Mouse (Mus musculus): ENCODE measurements around the gene Gpat3. TPM values are rescaled to one million over a fixed set of nuclear protein-coding genes. Genes with fewer than 3 reads are reported as not detected.
A peak's percentile ranks its signal among the peaks of the same experiment; 100 is the strongest.

Gene Gpat3
- polyA plus RNA-seq, 1 experiment from 2014 or later = 1.6 TPM

- H3K4me2 ChIP-seq (ENCODE audit: low read length) = no peak overlapping the region
- no peak overlapping the region for H3K4me3 ChIP-seq (replicated peaks; ENCODE audit: low read depth, low read length)
- no peak for TF ChIP-seq CTCF (IDR thresholded peaks at IDR 0.05; ENCODE audit: low read depth)
- no peaks in the 10 kb centered on the region for H3K36me3 ChIP-seq (ENCODE audit: insufficient read depth, low read length)
- H3K4me1 ChIP-seq (replicated peaks; ENCODE audit: insufficient read depth, low read length) = no peaks in the 10 kb centered on the region
- ATAC-seq (replicated peaks; ENCODE audit: low FRiP score, low read depth) = no peak
- H3K9ac ChIP-seq (ENCODE audit: low read depth, low read length) = no peak overlapping the region
- no peaks in the 10 kb centered on the region for H3K27me3 ChIP-seq (ENCODE audit: insufficient read depth, low read length)
- no peak overlapping the region for H3K27ac ChIP-seq
- no peaks in the 10 kb centered on the region for H3K9me3 ChIP-seq (replicated peaks; ENCODE audit: low read length)
- 58% methylated on average over 9 of the region's 9 CpGs for WGBS
- no peak for DNase-seq (ENCODE audit: low spot score)
Measured at GRCm38 (mm10) chr5:100835862-100836538, 9.5 kb upstream of the Gpat3 start.

- H3K9me3 ChIP-seq (replicated peaks; ENCODE audit: low read length) = no peaks in the 10 kb centered on the region
- no peaks in the 10 kb centered on the region for H3K27me3 ChIP-seq (ENCODE audit: insufficient read depth, low read length)
- no peak overlapping the region for H3K27ac ChIP-seq
- DNase-seq (ENCODE audit: low spot score) (no peak), ATAC-seq (replicated peaks; ENCODE audit: low FRiP score, low read depth) (no peak)
- TF ChIP-seq CTCF (IDR thresholded peaks at IDR 0.05; ENCODE audit: low read depth) = no peak
- H3K4me3 ChIP-seq (replicated peaks; ENCODE audit: low read depth, low read length) = no peak overlapping the region
- no peak overlapping the region for H3K9ac ChIP-seq (ENCODE audit: low read depth, low read length)
- no peak overlapping the region for H3K4me2 ChIP-seq (ENCODE audit: low read length)
- 73% methylated on average over 7 of the region's 7 CpGs for WGBS
- no peaks in the 10 kb centered on the region for H3K36me3 ChIP-seq (ENCODE audit: insufficient read depth, low read length)
- no peaks in the 10 kb centered on the region for H3K4me1 ChIP-seq (replicated peaks; ENCODE audit: insufficient read depth, low read length)
Measured at GRCm38 (mm10) chr5:100837907-100838306, 7.6 kb upstream of the Gpat3 start.

- ATAC-seq (replicated peaks; ENCODE audit: low FRiP score, low read depth) (no peak), DNase-seq (ENCODE audit: low spot score) (peak; percentile 7)
- Histone ChIP-seq H3K27me3 (ENCODE audit: insufficient read depth, low read length) (no peaks in the 10 kb centered on the region; the same call in 1 of the 2 replicates), H3K36me3 (ENCODE audit: insufficient read depth, low read length) (no peaks in the 10 kb centered on the region), H3K4me3 (replicated peaks; ENCODE audit: low read depth, low read length) (no peak overlapping the region), H3K4me2 (ENCODE audit: low read length) (no peak overlapping the region), H3K27ac (no peak overlapping the region), H3K9ac (ENCODE audit: low read depth, low read length) (no peak overlapping the region), H3K9me3 (replicated peaks; ENCODE audit: low read length) (no peaks in the 10 kb centered on the region), H3K4me1 (replicated peaks; ENCODE audit: insufficient read depth, low read length) (peaks cover 5% of the 10 kb centered on the region; the same call in 1 of the 2 replicates)
- TF ChIP-seq CTCF (IDR thresholded peaks at IDR 0.05; ENCODE audit: low read depth) = no peak
- WGBS = 47% methylated on average over 3 of the region's 3 CpGs
Measured at GRCm38 (mm10) chr5:100844485-100844884, 1.0 kb upstream of the Gpat3 start.

- DNase-seq (ENCODE audit: low spot score) (peak; percentile 63), ATAC-seq (replicated peaks; ENCODE audit: low FRiP score, low read depth) (peak; percentile 81)
- Histone ChIP-seq H3K27me3 (ENCODE audit: insufficient read depth, low read length) (no peaks in the 10 kb centered on the region; the same call in 1 of the 2 replicates), H3K4me2 (ENCODE audit: low read length) (peak overlapping the region; percentile 99), H3K4me1 (replicated peaks; ENCODE audit: insufficient read depth, low read length) (peaks cover 5% of the 10 kb centered on the region; the same call in 1 of the 2 replicates), H3K4me3 (replicated peaks; ENCODE audit: low read depth, low read length) (peak overlapping the region; percentile 61), H3K9me3 (replicated peaks; ENCODE audit: low read length) (no peaks in the 10 kb centered on the region), H3K9ac (ENCODE audit: low read depth, low read length) (peak overlapping the region; percentile 64), H3K36me3 (ENCODE audit: insufficient read depth, low read length) (no peaks in the 10 kb centered on the region), H3K27ac (peak overlapping the region; percentile 39; the same call in 1 of the 2 replicates)
- TF ChIP-seq CTCF (IDR thresholded peaks at IDR 0.05; ENCODE audit: low read depth) = no peak
- WGBS = under 1% methylated on average over 52 of the region's 52 CpGs
Measured at GRCm38 (mm10) chr5:100845848-100846598, 510 bp downstream of the Gpat3 start.

- Histone ChIP-seq H3K4me2 (ENCODE audit: low read length) (peak overlapping the region; percentile 99), H3K4me1 (replicated peaks; ENCODE audit: insufficient read depth, low read length) (peaks cover 5% of the 10 kb centered on the region; the same call in 1 of the 2 replicates), H3K27ac (peak overlapping the region; percentile 39; the same call in 1 of the 2 replicates), H3K9me3 (replicated peaks; ENCODE audit: low read length) (no peaks in the 10 kb centered on the region), H3K36me3 (ENCODE audit: insufficient read depth, low read length) (no peaks in the 10 kb centered on the region), H3K27me3 (ENCODE audit: insufficient read depth, low read length) (no peaks in the 10 kb centered on the region; the same call in 1 of the 2 replicates), H3K4me3 (replicated peaks; ENCODE audit: low read depth, low read length) (peak overlapping the region; percentile 61), H3K9ac (ENCODE audit: low read depth, low read length) (peak overlapping the region; percentile 64)
- 1% methylated on average over 22 of the region's 22 CpGs for WGBS
- TF ChIP-seq CTCF (IDR thresholded peaks at IDR 0.05; ENCODE audit: low read depth) = no peak
- ATAC-seq (replicated peaks; ENCODE audit: low FRiP score, low read depth) (peak; percentile 21; the same call in 1 of the 2 replicates), DNase-seq (ENCODE audit: low spot score) (no peak)
Measured at GRCm38 (mm10) chr5:100846599-100846920, 1.0 kb downstream of the Gpat3 start.

GRCm38 (mm10) chr5:100847143-100847542 lies 1.6 kb downstream of the Gpat3 start:
- Histone ChIP-seq H3K4me1 (replicated peaks; ENCODE audit: insufficient read depth, low read length) (peaks cover 5% of the 10 kb centered on the region; the same call in 1 of the 2 replicates), H3K9ac (ENCODE audit: low read depth, low read length) (no peak overlapping the region), H3K27ac (no peak overlapping the region), H3K36me3 (ENCODE audit: insufficient read depth, low read length) (no peaks in the 10 kb centered on the region), H3K4me2 (ENCODE audit: low read length) (peak overlapping the region; percentile 99), H3K9me3 (replicated peaks; ENCODE audit: low read length) (no peaks in the 10 kb centered on the region), H3K4me3 (replicated peaks; ENCODE audit: low read depth, low read length) (peak overlapping the region; percentile 61), H3K27me3 (ENCODE audit: insufficient read depth, low read length) (no peaks in the 10 kb centered on the region; the same call in 1 of the 2 replicates)
- 5% methylated on average over 2 of the region's 2 CpGs for WGBS
- ATAC-seq (replicated peaks; ENCODE audit: low FRiP score, low read depth) (no peak), DNase-seq (ENCODE audit: low spot score) (no peak)
- no peak for TF ChIP-seq CTCF (IDR thresholded peaks at IDR 0.05; ENCODE audit: low read depth)
